Mouse (Mus musculus) cerebellum, adult 9-11 months (tissue): Measurements from ENCODE around the gene Ppm1f.
"Not testable (repeated sequence)": the region's sequence is repeated elsewhere in the genome, so short reads cannot be mapped to it uniquely, and the experiment has no call there.

Source experiments
- DNase-seq: peaks from one replicate; pipeline ENCODE4 v3.0.0; 2022

Gene Ppm1f

GRCm38 (mm10) chr16:16896382-16897055, at the start of gene Ppm1f:
TSS of gene Ppm1f (plus strand) at chr16:16896469.
- peak; percentile 96 for DNase-seq

GRCm38 (mm10) chr16:16849196-16849595, 47.1 kb upstream of the Ppm1f start:
- DNase-seq: no peak

GRCm38 (mm10) chr16:16852411-16852810, 43.9 kb upstream of the Ppm1f start:
- DNase-seq: no peak

DNA sequence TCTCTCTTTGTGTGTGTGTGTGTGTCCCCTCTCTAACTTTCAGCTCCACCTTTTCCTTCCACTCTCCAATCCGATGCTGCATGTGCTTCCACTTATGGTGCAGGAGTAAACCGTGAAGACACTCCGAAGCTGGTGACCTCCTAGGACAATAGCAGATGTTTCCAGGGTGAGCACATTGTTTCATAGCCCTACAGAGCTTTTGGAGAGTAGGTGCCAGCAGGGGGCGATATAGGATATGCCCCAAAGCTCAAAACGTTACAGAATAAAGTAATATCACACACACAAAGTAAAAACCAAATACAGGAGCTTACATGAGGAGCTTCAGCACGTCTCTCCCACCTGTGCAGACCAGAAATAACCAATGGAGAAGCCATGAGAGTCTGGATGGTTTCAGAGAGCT, 41.4 kb upstream of the Ppm1f start:
- no peak for DNase-seq

DNA sequence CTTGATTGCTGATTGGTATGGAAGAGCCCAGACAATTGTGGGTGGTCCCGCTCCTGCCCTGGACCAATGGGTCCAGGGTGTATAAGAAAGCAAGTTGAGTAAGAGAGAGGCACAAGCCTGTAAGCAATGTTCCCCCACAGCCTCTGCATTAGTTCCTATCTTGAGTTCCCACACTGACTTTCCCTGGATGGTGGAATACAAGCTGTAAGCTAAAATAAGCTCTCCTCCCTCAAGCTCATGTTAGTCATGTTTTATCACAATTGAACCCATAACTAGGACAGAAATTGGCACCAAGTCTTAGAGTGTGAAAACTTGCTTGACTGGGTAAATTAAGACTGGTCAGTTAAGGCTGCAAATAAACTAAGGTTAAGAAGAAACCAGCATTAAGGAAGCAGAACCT, 40.7 kb upstream of the Ppm1f start:
- no peak for DNase-seq

GRCm38 (mm10) chr16:16856054-16856453, 40.2 kb upstream of the Ppm1f start:
- DNase-seq: not testable (repeated sequence)

DNA sequence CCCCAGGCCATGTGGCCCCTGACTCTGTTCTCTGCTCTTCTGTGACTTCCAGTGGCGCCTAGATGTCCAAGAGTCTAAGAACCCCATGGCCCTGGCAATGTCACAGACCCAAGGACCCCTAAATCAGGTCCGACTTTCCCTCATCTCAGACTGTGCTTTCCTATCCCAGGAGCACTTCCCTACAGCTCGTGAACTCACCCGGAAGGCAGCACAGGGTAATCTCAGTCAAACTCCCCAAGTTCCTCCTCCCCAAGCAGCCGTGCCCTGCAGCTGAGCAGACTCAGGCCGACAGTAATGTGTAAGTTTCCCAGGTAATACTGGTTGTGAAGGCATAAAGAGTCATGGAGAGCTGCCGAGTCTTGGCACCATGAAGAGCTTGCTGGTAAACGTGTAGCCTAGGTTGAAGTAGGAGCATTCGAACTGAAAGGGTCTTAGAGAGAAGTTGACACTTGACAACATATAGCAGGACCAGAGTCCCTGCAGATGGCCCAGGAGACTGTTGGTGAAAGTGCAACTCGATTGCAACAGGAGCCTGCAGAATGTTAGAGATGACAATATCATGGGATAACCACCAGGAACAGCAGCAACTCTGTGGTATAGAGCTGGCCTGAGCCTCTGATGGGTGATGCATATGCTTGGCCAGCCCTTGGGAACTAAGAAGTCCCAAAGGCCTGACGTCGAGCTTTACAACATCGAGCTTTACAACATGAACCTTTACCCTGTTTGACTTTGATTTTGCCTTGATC, 39.4 kb upstream of the Ppm1f start:
- DNase-seq: no peak

DNA sequence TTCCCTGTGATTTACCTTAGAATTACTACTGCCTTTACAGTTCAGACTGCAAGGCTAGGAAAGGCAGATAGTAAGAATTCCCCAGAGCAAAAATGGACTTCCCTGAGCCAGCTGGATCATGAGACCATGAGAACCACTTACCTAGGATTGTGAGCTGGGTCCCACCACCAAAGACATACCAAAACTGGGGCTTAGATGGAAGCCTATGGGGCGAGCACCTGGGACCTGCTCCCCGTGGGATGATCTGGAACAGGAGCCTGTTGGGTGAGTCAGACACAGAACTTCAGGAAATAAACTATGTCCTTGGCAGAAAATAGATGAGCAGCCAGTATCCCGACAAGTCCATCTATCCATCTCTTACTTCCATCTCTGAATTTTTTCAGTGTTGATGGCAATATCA, 34.0 kb upstream of the Ppm1f start:
- no peak for DNase-seq

DNA sequence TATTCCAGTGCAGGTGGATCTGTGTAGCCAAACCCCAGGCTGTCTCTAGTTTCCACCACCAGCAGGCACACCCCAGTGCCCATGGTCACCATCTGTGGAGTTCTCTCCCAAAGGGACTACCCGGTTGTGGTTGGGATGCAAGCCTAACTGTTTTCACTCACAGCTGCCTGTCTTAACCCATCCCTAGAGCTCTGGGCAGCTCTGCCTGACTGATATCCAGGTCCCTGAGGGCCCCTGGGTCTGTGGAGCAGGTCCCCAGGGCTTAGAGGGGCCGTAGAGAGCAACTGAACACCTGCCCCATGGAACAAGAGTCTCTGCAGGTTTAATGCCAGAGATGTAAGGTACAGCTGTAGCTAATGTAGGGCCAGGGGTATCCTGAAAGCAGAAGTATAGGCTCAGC, 32.3 kb upstream of the Ppm1f start, which contains the start of gene Igll1:
Igll1 (minus strand) TSS at position 8 of the 400 bp plus-strand sequence.
- no peak for DNase-seq

DNA sequence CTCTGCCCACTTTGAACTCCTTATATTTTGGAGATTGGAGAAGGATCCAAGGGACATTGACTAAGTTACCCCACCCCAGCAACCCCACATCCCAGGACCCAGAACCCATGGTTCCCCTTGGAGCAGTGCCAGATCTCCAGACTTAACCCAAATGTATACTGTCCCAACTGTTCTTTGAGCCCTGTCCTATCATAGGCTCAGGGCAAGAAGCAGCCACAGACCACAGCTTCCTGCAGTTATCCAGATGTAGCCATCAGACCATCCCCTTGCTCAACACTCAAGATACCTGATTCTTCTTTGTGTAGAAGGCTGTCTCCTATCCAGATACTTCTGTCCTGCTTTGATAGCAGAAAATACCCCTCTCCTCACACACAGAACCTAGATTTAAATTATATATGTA, 31.1 kb upstream of the Ppm1f start:
- DNase-seq: peak; percentile 1

GRCm38 (mm10) chr16:16865696-16866561, 30.3 kb upstream of the Ppm1f start:
- DNase-seq: peak; percentile 0

DNA sequence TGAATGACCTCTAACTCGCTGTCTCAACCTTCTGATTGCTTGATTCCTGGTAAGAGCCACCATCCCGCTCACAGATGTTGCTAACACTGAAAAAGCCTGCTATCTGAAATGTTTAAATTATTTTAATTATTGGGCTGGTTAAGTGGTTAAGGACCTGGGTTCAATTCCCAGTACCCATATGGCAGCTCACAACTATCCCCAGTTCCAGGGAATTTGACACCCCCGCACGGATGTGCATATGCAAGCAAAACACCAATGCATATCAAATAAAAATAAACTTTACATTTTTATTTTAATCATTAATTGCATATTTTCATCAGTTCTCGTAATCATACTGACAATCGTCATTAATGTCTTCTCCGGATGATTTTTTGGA, 26.0 kb upstream of the Ppm1f start:
- DNase-seq: no peak

GRCm38 (mm10) chr16:16870617-16871331, 25.5 kb upstream of the Ppm1f start, which contains the start of the genes Top3b and Vpreb1:
TSS of gene Top3b (plus strand) at chr16:16870736.
TSS of gene Vpreb1 (minus strand) at chr16:16870843.
- peak; percentile 90 for DNase-seq

DNA sequence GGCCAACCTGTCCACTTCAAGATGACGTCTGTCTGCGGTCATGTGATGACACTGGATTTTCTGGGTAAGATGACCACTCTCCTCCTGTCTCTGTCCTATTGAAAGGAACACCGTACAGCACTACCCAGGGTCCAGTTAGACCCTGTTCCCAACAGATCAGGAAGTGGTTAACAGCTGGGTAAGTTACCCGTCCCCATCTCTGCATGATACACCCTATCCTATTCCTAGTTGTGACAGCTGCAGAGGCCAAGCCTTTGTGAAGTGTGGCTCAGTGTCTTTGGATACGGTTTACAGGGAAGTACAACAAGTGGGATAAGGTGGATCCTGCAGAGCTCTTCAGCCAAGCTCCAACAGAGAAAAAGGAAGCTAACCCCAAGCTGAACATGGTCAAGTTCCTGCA, 17.2 kb upstream of the Ppm1f start:
- no peak for DNase-seq

DNA sequence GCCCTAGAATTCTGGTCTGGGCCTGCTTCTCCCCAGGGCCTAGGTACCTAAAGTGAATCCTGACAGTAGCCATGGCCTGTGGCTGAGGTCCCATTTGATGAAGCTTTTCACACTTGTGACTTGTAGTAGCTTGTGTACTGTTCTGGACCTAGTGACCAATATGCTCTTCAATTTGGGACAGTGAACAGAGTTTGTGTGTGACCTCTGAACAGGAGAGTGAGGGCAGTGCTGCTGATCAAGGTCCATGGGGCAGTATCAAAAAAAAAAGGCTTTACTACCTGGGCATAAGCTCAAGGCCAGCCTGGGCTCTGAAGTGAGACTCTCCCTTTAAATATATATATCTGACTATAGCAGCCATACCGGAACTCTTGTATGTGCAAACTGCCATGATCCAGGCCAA, 7.9 kb upstream of the Ppm1f start:
- no peak for DNase-seq

- DNase-seq: no peak
Measured at GRCm38 (mm10) chr16:16892366-16892765, 3.9 kb upstream of the Ppm1f start.

- no peak for DNase-seq
Measured at GRCm38 (mm10) chr16:16896015-16896381, 271 bp upstream of the Ppm1f start.

- DNase-seq: no peak
Measured at GRCm38 (mm10) chr16:16897056-16897584, 851 bp downstream of the Ppm1f start.

DNA sequence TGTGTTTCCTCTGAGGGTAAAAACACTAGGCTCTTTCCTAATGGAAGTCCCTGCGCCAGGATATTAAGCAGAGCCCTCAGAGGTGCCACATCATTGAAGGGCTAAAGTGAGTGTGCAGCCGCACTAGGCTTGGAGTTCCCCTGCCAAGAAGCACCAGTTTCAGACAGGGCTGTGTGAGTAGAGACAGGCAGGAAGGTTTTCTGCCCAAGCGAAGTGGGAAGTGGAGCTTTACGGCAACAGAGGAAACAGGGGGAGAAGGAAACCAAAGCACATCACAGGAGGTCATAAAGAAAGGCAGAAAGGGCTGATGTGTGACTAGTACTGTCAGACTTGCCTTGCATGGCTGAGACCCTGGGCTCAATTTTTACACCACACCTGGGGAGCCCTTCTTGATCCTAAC, 6.1 kb downstream of the Ppm1f start:
- no peak for DNase-seq

DNA sequence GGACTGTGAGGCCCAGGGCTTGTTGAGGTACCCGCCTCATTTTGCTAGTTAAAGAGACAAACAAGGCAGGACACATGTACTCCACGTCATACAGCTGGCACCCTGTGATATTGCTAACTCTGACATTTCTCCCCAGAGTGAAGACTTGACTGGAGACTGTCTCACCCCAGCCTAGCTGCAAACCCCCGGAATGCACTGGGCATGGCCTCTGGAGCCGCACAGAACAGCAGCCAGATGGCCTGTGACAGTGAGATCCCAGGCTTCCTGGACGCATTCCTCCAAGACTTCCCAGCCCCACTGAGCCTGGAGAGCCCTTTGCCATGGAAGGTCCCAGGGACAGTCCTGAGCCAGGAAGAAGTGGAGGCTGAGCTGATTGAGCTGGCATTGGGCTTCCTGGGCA, 6.9 kb downstream of the Ppm1f start:
- DNase-seq: no peak

GRCm38 (mm10) chr16:16907799-16908198, 11.5 kb downstream of the Ppm1f start:
- DNase-seq: no peak
